Mouse (Mus musculus): ENCODE measurements around the gene Nrbf2.

Nrbf2 gene

GRCm38 (mm10) chr10:67216872-67217271, 68.2 kb downstream of the Nrbf2 start:
- no peak for DNase-seq (ENCODE audit: low spot score in 2 of 2)

All from spleen, postnatal 10 days (tissue).